Mouse (Mus musculus) CH12.LX (cell line): ENCODE data around the gene Rasgrf2.

Experiments used
- CTCF ChIP-seq, 2 experiments: IDR thresholded peaks in 1 of 2; conservative IDR thresholded peaks in 1 of 2; 2 replicates each; pipeline ENCODE4 v1.5.1; 2011 to 2012; ENCODE audit warnings: low read depth in 2 of 2, low read length in 2 of 2, improper control_type of control experiment in 1 of 2, inconsistent platforms in 1 of 2, mild to moderate bottlenecking in 1 of 2, moderate library complexity in 1 of 2
- KAT2A ChIP-seq: IDR thresholded peaks from 2 replicates; pipeline ENCODE4 v1.6.1; 2012; ENCODE audit warnings: low read length, improper control_type of control experiment, inconsistent platforms; ENCODE audit not compliant: insufficient replicate concordance

DNA sequence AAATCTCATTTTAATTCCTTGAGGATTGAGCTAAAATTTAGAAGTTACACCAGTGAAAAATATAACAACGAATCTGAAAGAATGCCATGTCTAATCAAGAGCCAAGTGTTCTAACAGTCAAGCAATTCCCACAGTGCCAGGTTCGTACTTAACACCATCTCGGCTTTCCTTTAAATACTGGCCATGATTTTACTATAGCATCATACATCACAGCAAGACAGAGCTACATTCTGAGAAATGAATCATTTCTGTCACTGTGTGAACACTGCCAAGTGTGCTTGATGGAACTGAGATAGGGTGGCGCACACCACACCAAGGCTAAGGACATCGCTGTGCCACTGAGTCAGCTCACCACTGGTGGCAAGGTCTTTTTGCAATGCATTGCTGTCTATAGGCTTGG is 5.6 kb downstream of the Rasgrf2 start:
- no peak for TF ChIP-seq KAT2A
- no peak for TF ChIP-seq CTCF (conservative IDR thresholded peaks at IDR 0.05 in 1 of 2, IDR thresholded peaks at IDR 0.05 in 1 of 2; ENCODE audit: low read depth in 2 of 2, low read length in 2 of 2)
